Comparison of ENCODE assay signal across 21 mouse cellular contexts in genomic region chr2:127605203-127605602, GRCm38 (mm10). TPM values are rescaled to one million over a fixed set of nuclear protein-coding genes. Genes with fewer than 3 reads are reported as not detected.
DNase-seq lines count a peak whose midpoint lies in the region.
"Had no signal": no experiment of that assay in that cellular context is flagged by ENCODE, and none has a peak within 500 bp of the region (broad histone marks: within the 10 kb centered on the region; RNA-seq: fewer than 3 reads in every experiment).

No protein-coding gene starts in this region.

- no peaks in the 10 kb centered on the region for H3K27me3 ChIP-seq in embryonic facial prominence, embryonic 10.5 days (replicated peaks; ENCODE audit: low read depth, poor library complexity, severe bottlenecking)
- H3K27me3 ChIP-seq: embryonic facial prominence, embryonic 12.5 days; forebrain, embryonic 13.5 days; forebrain, embryonic 15.5 days; Patski had no signal

- H3K27ac ChIP-seq in embryonic facial prominence, embryonic 10.5 days (replicated peaks) = no peak overlapping the region
- H3K27ac ChIP-seq: embryonic facial prominence, embryonic 12.5 days; forebrain, embryonic 13.5 days; forebrain, embryonic 15.5 days had no signal

- H3K4me1 ChIP-seq in embryonic facial prominence, embryonic 10.5 days = peaks cover 21% of the 10 kb centered on the region
- H3K4me1 ChIP-seq: forebrain, embryonic 15.5 days had no signal

- H3K9me3 ChIP-seq in embryonic facial prominence, embryonic 10.5 days = no peaks in the 10 kb centered on the region
- H3K9me3 ChIP-seq: embryonic facial prominence, embryonic 12.5 days; forebrain, embryonic 13.5 days; forebrain, embryonic 15.5 days; G1E had no signal

- DNase-seq in ES-CJ7 (ENCODE audit: low read depth, low spot score) (peak; percentile 92), R1 (ENCODE audit: low read depth, low spot score) (peak; percentile 98)
- DNase-seq in embryonic facial prominence, embryonic 10.5 days (ENCODE audit: low spot score) = no peak
- no peak for DNase-seq in cerebellum, adult 9-10 months
- DNase-seq in left cerebral cortex, adult 9 months (ENCODE audit: low spot score in 2 of 2) = no peak
- DNase-seq: adrenal gland, adult 8-10 months; adrenal gland, postnatal 14 days; adrenal gland, postnatal 36 days; cerebellum, adult 11-12 months; cerebellum, adult 2 months; cerebellum, adult 9-11 months; cerebellum, postnatal 14 days; cerebellum, postnatal 36 days; embryo, embryonic 11 days; forebrain, postnatal 0 days had no signal

- 97% methylated on average over 3 of the region's 3 CpGs for WGBS in embryonic facial prominence, embryonic 10.5 days

- H3K36me3 ChIP-seq in embryonic facial prominence, embryonic 10.5 days (replicated peaks) = peaks cover 62% of the 10 kb centered on the region

- no peak overlapping the region for H3K4me3 ChIP-seq in embryonic facial prominence, embryonic 10.5 days
- H3K4me3 ChIP-seq: embryonic facial prominence, embryonic 12.5 days; forebrain, embryonic 13.5 days; forebrain, embryonic 15.5 days had no signal

RNA-seq across cellular contexts. Expression of gene Mrps5, which starts 18.2 kb away (rescaled TPM):
- 171 and 177 TPM in 2 replicates for polyA plus RNA-seq in embryonic facial prominence, embryonic 10.5 days (2016; fragmentation: Nextera tagmentation; extraction: Ambion mirVana)

RNA-seq across cellular contexts. Expression of gene Zfp661, which starts 18.3 kb away (rescaled TPM):
- 7.8 TPM in 2 replicates for polyA plus RNA-seq in embryonic facial prominence, embryonic 10.5 days (2016; fragmentation: Nextera tagmentation; extraction: Ambion mirVana)

RNA-seq across cellular contexts. Expression of gene Mal, which starts 51.3 kb away (rescaled TPM):
- polyA plus RNA-seq in embryonic facial prominence, embryonic 10.5 days (2016; fragmentation: Nextera tagmentation; extraction: Ambion mirVana) = 0.11 and 0.88 TPM in 2 replicates
- polyA plus RNA-seq: activated CD4-positive, CD25-positive, alpha-beta regulatory T cell, adult 4 months; G1E had no signal

Comparison
In these comparisons a context has a peak if more than half of its experiments do, and no peak if none do; other contexts are left out.
1. DNase-seq: peak in ES-CJ7 (single experiment) and R1 (single experiment); none in embryonic facial prominence, embryonic 10.5 days (single experiment), cerebellum, adult 9-10 months (single experiment) and left cerebral cortex, adult 9 months (0 of 2).